Mouse (Mus musculus) lung, adult 2 months (tissue): ENCODE results near the gene Pigt.

Source experiments
- CTCF ChIP-seq: fragments of 200-500 bp; IDR thresholded peaks from 2 replicates; pipeline ENCODE4 v1.5.1; 2011; ENCODE audit warnings: mild to moderate bottlenecking, low read length, control low read depth; ENCODE audit not compliant: insufficient read depth
- POLR2A ChIP-seq: fragments of 200-500 bp; IDR thresholded peaks from 2 replicates; pipeline ENCODE4 v1.6.1; 2011; ENCODE audit warnings: low read depth, mild to moderate bottlenecking, control low read depth, low read length, borderline replicate concordance; ENCODE audit errors: extremely low read depth

- no peak for TF ChIP-seq CTCF
- TF ChIP-seq POLR2A: no peak
Observed at GRCm38 (mm10) chr2:164455421-164456190, 41.7 kb upstream of the Pigt start.
